Mouse (Mus musculus) olfactory bulb, adult 2 months (tissue): ENCODE results near the gene Glrx5.

Experiments used
- CTCF ChIP-seq: fragments of 200-500 bp; IDR thresholded peaks from 2 replicates; pipeline ENCODE4 v1.5.1; 2012; ENCODE audit warnings: low read depth, mild to moderate bottlenecking, low read length, moderate library complexity; ENCODE audit not compliant: insufficient read depth
- POLR2A ChIP-seq: fragments of 200-500 bp; IDR thresholded peaks from 2 replicates; pipeline ENCODE4 v1.6.1; 2012; ENCODE audit warnings: mild to moderate bottlenecking, low read depth, low read length, moderate library complexity; ENCODE audit not compliant: insufficient read depth

DNA sequence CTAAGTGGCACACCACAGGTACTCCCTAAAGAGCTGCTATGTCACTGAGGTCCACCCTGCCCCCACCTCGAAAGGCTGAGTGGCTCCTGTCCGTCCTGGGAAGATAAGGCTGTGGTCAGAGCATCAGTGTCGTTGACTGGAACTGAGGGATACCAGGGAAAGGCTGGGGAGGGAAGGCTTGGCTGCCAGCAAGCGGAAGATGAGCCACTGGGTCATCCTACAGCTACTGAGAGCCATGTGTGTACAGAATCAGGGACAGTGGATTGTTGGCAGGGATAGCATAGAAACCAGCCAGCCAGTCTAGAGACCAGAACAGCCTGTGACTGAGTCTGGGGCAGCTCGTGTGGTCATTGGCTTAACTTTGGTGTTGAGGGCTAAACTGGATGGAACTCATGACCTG lies 51.7 kb downstream of the Glrx5 start:
- TF ChIP-seq POLR2A (no peak), CTCF (no peak)
